Mouse (Mus musculus) forebrain, embryonic 16.5 days (tissue): Measurements from ENCODE around the gene Rhbdl2. TPM values are rescaled to one million over a fixed set of nuclear protein-coding genes. Genes with fewer than 3 reads are reported as not detected.

Experiments
- ATAC-seq: fragments of 200-750 bp; cut with Nextera tagmentation; 2 replicates; pipeline ENCODE4 v1.8.0; 2017; ENCODE audit warnings: mild to moderate bottlenecking, moderate library complexity
- H3K27ac ChIP-seq: fragments of 300-500 bp; sonication (generic); 2 replicates; pipeline ENCODE4 v1.5.1; 2014; ENCODE audit warnings: low read length, control low read depth
- H3K27me3 ChIP-seq: fragments of 300-500 bp; sonication (generic); replicated peaks from 2 replicates; pipeline ENCODE4 v1.6.1; 2014; ENCODE audit warnings: low read length; ENCODE audit not compliant: control insufficient read depth, insufficient read depth
- H3K36me3 ChIP-seq: fragments of 300-500 bp; sonication (generic); 2 replicates; pipeline ENCODE4 v1.6.1; 2014; ENCODE audit not compliant: control insufficient read depth, insufficient read depth
- H3K4me1 ChIP-seq: fragments of 300-500 bp; sonication (generic); replicated peaks from 2 replicates; pipeline ENCODE4 v1.6.1; 2014; ENCODE audit warnings: low read length; ENCODE audit not compliant: control insufficient read depth, insufficient read depth
- H3K4me2 ChIP-seq: fragments of 300-500 bp; sonication (generic); 2 replicates; pipeline ENCODE4 v1.6.1; 2014; ENCODE audit warnings: mild to moderate bottlenecking, low read length, control low read depth
- H3K4me3 ChIP-seq: fragments of 300-500 bp; sonication (generic); replicated peaks from 2 replicates; pipeline ENCODE4 v1.5.1; 2014; ENCODE audit warnings: mild to moderate bottlenecking, low read length, control low read depth
- H3K9ac ChIP-seq: fragments of 300-500 bp; sonication (generic); replicated peaks from 2 replicates; pipeline ENCODE4 v1.6.1; 2014; ENCODE audit warnings: low read depth, low read length, control low read depth
- H3K9me3 ChIP-seq: fragments of 300-500 bp; sonication (generic); 2 replicates; pipeline ENCODE4 v1.6.1; 2016; ENCODE audit warnings: low read length; ENCODE audit not compliant: control insufficient read depth
- WGBS: fragments of 180-500 bp; shearing (Covaris S2); extraction: QIAGEN DNeasy Blood & Tissue Kit; methylation state at CpG from one replicate; pipeline ENCODE4 v1.1.7; 2014; 5-methylcytosine and 5-hydroxymethylcytosine counted together
- polyA plus RNA-seq: library from polyadenylated mRNA; unstranded; fragments of >200 nt; fragmentation: Nextera tagmentation; extraction: Ambion mirVana; gene quantifications from 2 replicates; pipeline ENCODE4 v1.2.1, GENCODE M21; 2015

Gene Rhbdl2
- polyA plus RNA-seq, 1 experiment from 2014 or later: 1.4 TPM

DNA sequence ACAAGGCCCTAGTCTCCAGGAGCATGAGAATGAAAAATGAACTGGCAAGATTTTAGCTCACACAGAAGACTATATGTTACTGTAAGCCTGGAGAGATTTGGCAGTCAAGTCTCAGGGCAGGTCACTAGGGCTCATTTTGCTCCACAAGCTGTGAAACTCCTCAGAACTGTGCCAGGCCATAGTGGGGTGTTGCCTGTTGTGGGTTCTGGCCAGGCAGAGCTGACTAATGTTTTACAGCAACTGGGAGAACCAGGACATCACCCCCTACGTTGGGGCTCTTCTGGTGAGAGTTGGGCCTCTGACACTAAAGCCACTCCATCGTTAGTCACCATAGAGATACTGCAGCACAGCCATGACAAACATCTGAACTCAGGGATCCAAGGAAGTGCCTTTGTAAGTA, 72.1 kb downstream of the Rhbdl2 start:
- WGBS: 64% methylated on average over 2 of the region's 2 CpGs
- H3K27ac ChIP-seq: no peak overlapping the region
- no peak for ATAC-seq
- no peak overlapping the region for H3K4me2 ChIP-seq
- H3K9ac ChIP-seq: no peak overlapping the region
- H3K36me3 ChIP-seq: no peaks in the 10 kb centered on the region
- H3K27me3 ChIP-seq: no peaks in the 10 kb centered on the region
- H3K9me3 ChIP-seq: no peaks in the 10 kb centered on the region
- no peak overlapping the region for H3K4me3 ChIP-seq
- no peaks in the 10 kb centered on the region for H3K4me1 ChIP-seq

DNA sequence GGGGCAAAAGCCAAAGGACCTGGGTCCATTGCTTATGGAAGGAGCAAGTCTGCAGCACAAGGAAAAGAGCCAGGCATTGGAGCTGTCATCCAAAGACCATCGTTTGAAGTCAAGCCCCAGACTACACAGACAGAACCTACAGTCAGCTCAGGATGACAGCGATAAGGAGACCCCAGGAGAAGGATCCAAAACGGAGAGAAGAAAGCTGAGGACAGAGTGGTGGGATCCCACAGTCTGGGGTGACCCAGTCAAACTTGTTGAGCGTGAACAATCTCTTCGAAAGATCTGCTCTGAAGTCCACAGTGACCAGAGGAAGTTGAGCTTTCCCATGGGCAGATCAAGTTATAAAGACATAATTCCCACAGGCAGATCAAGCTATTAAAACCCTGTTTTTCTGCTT, 72.9 kb downstream of the Rhbdl2 start:
- Histone ChIP-seq H3K4me1 (no peaks in the 10 kb centered on the region), H3K9ac (no peak overlapping the region), H3K27ac (no peak overlapping the region), H3K36me3 (no peaks in the 10 kb centered on the region), H3K4me3 (no peak overlapping the region), H3K27me3 (no peaks in the 10 kb centered on the region), H3K9me3 (no peaks in the 10 kb centered on the region), H3K4me2 (no peak overlapping the region)
- no peak for ATAC-seq
- 84% methylated on average over 5 of the region's 5 CpGs for WGBS

Other genes starting within 250 kb of the Rhbdl2 start
- gene Macf1, start 103.5 kb upstream of the Rhbdl2 start, polyA plus RNA-seq: 75.0 and 82.9 TPM in 2 replicates
- 348 and 362 TPM in 2 replicates for gene Ndufs5, start 69.7 kb upstream of the Rhbdl2 start, polyA plus RNA-seq
- 74.1 and 74.6 TPM in 2 replicates for gene Akirin1, start 37.5 kb upstream of the Rhbdl2 start, polyA plus RNA-seq
- 0.09 and 0.25 TPM in 2 replicates for gene 4933427I04Rik, start 71.8 kb downstream of the Rhbdl2 start, polyA plus RNA-seq
- gene Mycbp, start 117.0 kb downstream of the Rhbdl2 start, polyA plus RNA-seq: 34.1 and 38.8 TPM in 2 replicates
- 44.7 and 54.8 TPM in 2 replicates for gene Rragc, start 129.6 kb downstream of the Rhbdl2 start, polyA plus RNA-seq
- not detected in 2 replicates for gene 4930535I16Rik, start 130.1 kb downstream of the Rhbdl2 start, polyA plus RNA-seq